Comparison of ENCODE assay signal across 31 mouse cellular contexts in genomic region chr10:110874853-110875252, GRCm38 (mm10). TPM values are rescaled to one million over a fixed set of nuclear protein-coding genes. Genes with fewer than 3 reads are reported as not detected.
DNase-seq lines count a peak whose midpoint lies in the region; ATAC-seq and TF ChIP-seq lines count a peak whose summit lies in the region.
"Had no signal": no experiment of that assay in that cellular context is flagged by ENCODE, and none has a peak within 500 bp of the region (broad histone marks: within the 10 kb centered on the region; RNA-seq: fewer than 3 reads in every experiment).

No protein-coding gene starts in this region.

- DNase-seq in heart, adult 11 months = peak; percentile 34
- DNase-seq in heart, postnatal 4 days = no peak
- no peak for DNase-seq in heart, postnatal 36 days
- no peak for DNase-seq in lung, postnatal 0 days (ENCODE audit: low spot score)
- DNase-seq in lung, postnatal 10 days = no peak
- peak; percentile 15 for DNase-seq in telencephalon, adult 2 months (ENCODE audit: low read depth, low spot score)
- DNase-seq in thymus, postnatal 36 days = no peak
- DNase-seq: adrenal gland, postnatal 14 days; cerebellum, adult 11-12 months; cerebellum, adult 9-11 months; embryo, embryonic 11 days; gastrocnemius, postnatal 10 days; kidney, adult 18-20 months; kidney, postnatal 25 days; liver, postnatal 0 days; lung, postnatal 14 days; right cerebral cortex, postnatal 25 days; thymus, adult 18-20 months; thymus, postnatal 25 days had no signal

- peak overlapping the region; percentile 76 for H3K27ac ChIP-seq in heart, embryonic 13.5 days (replicated peaks)
- H3K27ac ChIP-seq in lung, postnatal 0 days (ENCODE audit: low read length) = no peak overlapping the region
- H3K27ac ChIP-seq: embryonic facial prominence, embryonic 12.5 days; forebrain, embryonic 10.5 days; forebrain, embryonic 15.5 days; hindbrain, embryonic 13.5 days; kidney, embryonic 15.5 days; left cerebral cortex, adult 2 months; limb, embryonic 13.5 days; midbrain, embryonic 10.5 days; midbrain, embryonic 15.5 days; stomach, embryonic 15.5 days had no signal

- no peaks in the 10 kb centered on the region for H3K27me3 ChIP-seq in heart, embryonic 13.5 days (replicated peaks)
- H3K27me3 ChIP-seq in lung, postnatal 0 days (replicated peaks; ENCODE audit: insufficient read depth, low read length) = no peaks in the 10 kb centered on the region
- H3K27me3 ChIP-seq: embryonic facial prominence, embryonic 12.5 days; forebrain, embryonic 15.5 days; kidney, embryonic 15.5 days; limb, embryonic 13.5 days; midbrain, embryonic 15.5 days; stomach, embryonic 15.5 days had no signal

- 29% methylated on average over 8 of the region's 8 CpGs for WGBS in heart, embryonic 13.5 days
- WGBS in lung, postnatal 0 days = 45% methylated on average over 8 of the region's 8 CpGs

- H3K4me2 ChIP-seq in heart, embryonic 13.5 days = peak overlapping the region; percentile 37
- no peak overlapping the region for H3K4me2 ChIP-seq in lung, postnatal 0 days (replicated peaks; ENCODE audit: low read depth, low read length)
- H3K4me2 ChIP-seq: embryonic facial prominence, embryonic 12.5 days; forebrain, embryonic 15.5 days; hindbrain, embryonic 13.5 days; kidney, embryonic 15.5 days; limb, embryonic 13.5 days; liver, embryonic 11.5 days; midbrain, embryonic 15.5 days; stomach, embryonic 15.5 days had no signal

- no peak for TF ChIP-seq EP300 in lung, postnatal 0 days (IDR thresholded peaks at IDR 0.05)

- H3K9me3 ChIP-seq in heart, embryonic 13.5 days = no peaks in the 10 kb centered on the region
- no peaks in the 10 kb centered on the region for H3K9me3 ChIP-seq in lung, postnatal 0 days (ENCODE audit: low read length)
- H3K9me3 ChIP-seq: embryonic facial prominence, embryonic 12.5 days; forebrain, embryonic 10.5 days; forebrain, embryonic 15.5 days; hindbrain, embryonic 13.5 days; kidney, embryonic 15.5 days; midbrain, embryonic 10.5 days; midbrain, embryonic 15.5 days; stomach, embryonic 15.5 days had no signal

- peaks cover 37% of the 10 kb centered on the region for H3K4me1 ChIP-seq in heart, embryonic 13.5 days
- peaks cover 8% of the 10 kb centered on the region; the same call in 1 of the 2 replicates for H3K4me1 ChIP-seq in lung, postnatal 0 days (ENCODE audit: insufficient read depth, low read depth, low read length)
- H3K4me1 ChIP-seq: forebrain, embryonic 15.5 days; midbrain, embryonic 15.5 days had no signal

- intact Hi-C loops in heart, postnatal 36 days (cut with DNase I) = no loop called here

- no peak overlapping the region for H3K4me3 ChIP-seq in heart, embryonic 13.5 days
- H3K4me3 ChIP-seq in lung, postnatal 0 days (ENCODE audit: low read depth, low read length) = no peak overlapping the region
- H3K4me3 ChIP-seq: embryonic facial prominence, embryonic 12.5 days; forebrain, embryonic 10.5 days; forebrain, embryonic 15.5 days; hindbrain, embryonic 13.5 days; kidney, embryonic 15.5 days; left cerebral cortex, adult 2 months; limb, embryonic 13.5 days; midbrain, embryonic 10.5 days; midbrain, embryonic 15.5 days; stomach, embryonic 15.5 days had no signal

- TF ChIP-seq CTCF in lung, postnatal 0 days (IDR thresholded peaks at IDR 0.05) = no peak

- no peaks in the 10 kb centered on the region for H3K36me3 ChIP-seq in heart, embryonic 13.5 days
- H3K36me3 ChIP-seq in lung, postnatal 0 days (ENCODE audit: insufficient read depth, low read length) = no peaks in the 10 kb centered on the region
- H3K36me3 ChIP-seq: embryonic facial prominence, embryonic 12.5 days; forebrain, embryonic 10.5 days; forebrain, embryonic 15.5 days; hindbrain, embryonic 13.5 days; kidney, embryonic 15.5 days; limb, embryonic 13.5 days; midbrain, embryonic 10.5 days; midbrain, embryonic 15.5 days; stomach, embryonic 15.5 days had no signal

- H3K9ac ChIP-seq in heart, embryonic 13.5 days = no peak overlapping the region
- H3K9ac ChIP-seq in lung, postnatal 0 days (replicated peaks; ENCODE audit: low read depth) = no peak overlapping the region
- H3K9ac ChIP-seq: embryonic facial prominence, embryonic 12.5 days; forebrain, embryonic 15.5 days; hindbrain, embryonic 13.5 days; kidney, embryonic 15.5 days; limb, embryonic 13.5 days; liver, postnatal 0 days; midbrain, embryonic 15.5 days; stomach, embryonic 15.5 days had no signal

- peak; percentile 64; the same call in 1 of the 2 replicates for ATAC-seq in heart, embryonic 13.5 days (ENCODE audit: extremely low read depth, insufficient number of reproducible peaks, low FRiP score, low TSS enrichment)
- ATAC-seq in lung, postnatal 0 days = peak; percentile 34; the same call in 1 of the 2 replicates
- ATAC-seq: forebrain, embryonic 15.5 days; liver, postnatal 0 days; midbrain, embryonic 15.5 days had no signal

RNA-seq across cellular contexts. Expression of gene Csrp2, which starts 44.7 kb away (rescaled TPM):
- 100 to 1,000 TPM; 267 to 274 TPM for total RNA-seq in heart, postnatal 4 days (2021)
- polyA plus RNA-seq in heart, embryonic 13.5 days (2015; fragmentation: Nextera tagmentation; extraction: Ambion mirVana) = 377 and 414 TPM in 2 replicates
- total RNA-seq in heart, postnatal 36 days (2021) = 10 to 100 TPM; 42.2 to 47.9 TPM
- polyA plus RNA-seq in lung, postnatal 0 days (2015; fragmentation: Nextera tagmentation; extraction: Ambion mirVana) = 124 and 131 TPM in 2 replicates

Comparison
In these comparisons a context has a peak if more than half of its experiments do, and no peak if none do; other contexts are left out.
1. DNase-seq: peak in heart, adult 11 months (single experiment) and telencephalon, adult 2 months (single experiment); none in heart, postnatal 4 days (single experiment), heart, postnatal 36 days (0 of 2), lung, postnatal 0 days (single experiment), lung, postnatal 10 days (single experiment) and thymus, postnatal 36 days (0 of 2).
2. RNA of gene Csrp2, which starts 44.7 kb away (total RNA-seq): 267 to 274 TPM in heart, postnatal 4 days; 42.2 to 47.9 TPM in heart, postnatal 36 days; every median in the first group is over 4 times any median in the second.